Mouse (Mus musculus): ENCODE results near the gene Oser1.

DNA sequence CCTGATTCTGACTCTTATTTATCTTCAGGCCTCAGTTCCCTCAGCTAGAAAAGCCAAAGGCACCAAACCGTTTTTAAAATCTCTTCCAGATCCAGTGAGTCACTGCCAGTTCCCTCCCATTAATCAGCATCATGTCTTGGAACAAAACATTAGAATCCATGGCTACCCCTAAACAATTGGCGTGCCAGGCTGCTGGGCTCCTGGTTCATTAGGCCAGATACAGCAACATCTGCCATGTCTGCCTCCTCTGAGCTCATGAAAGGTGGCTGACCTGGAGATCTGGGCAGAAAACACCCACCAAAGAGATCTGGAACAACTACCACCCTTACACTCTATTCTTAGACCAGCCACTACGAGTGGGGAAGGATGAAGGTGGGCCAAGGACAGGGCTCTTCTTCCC, 46.6 kb upstream of the Oser1 start:
- TF ChIP-seq GATA1 (IDR thresholded peaks at IDR 0.05; ENCODE audit: borderline replicate concordance, low read length) (no peak), FLI1 (IDR thresholded peaks at IDR 0.05; ENCODE audit: low read length) (no peak)

Data from megakaryocyte, embryonic 14.5 days (primary cell).